Mouse (Mus musculus) heart, adult 2 months (tissue): ENCODE measurements around the gene Mlycd. TPM values are rescaled to one million over a fixed set of nuclear protein-coding genes. Genes with fewer than 3 reads are reported as not detected.

Experiments
- DNase-seq, 2 experiments: peaks; one replicate each; pipeline ENCODE4 v3.0.0; 2021
- H3K27ac ChIP-seq: fragments of 200-600 bp; 2 replicates; pipeline ENCODE4 v1.8.1; 2022
- H3K27me3 ChIP-seq: fragments of 200-500 bp; 2 replicates; pipeline ENCODE4 v1.6.1; 2012; ENCODE audit warnings: mild to moderate bottlenecking, low read length, inconsistent platforms, mixed read lengths; ENCODE audit not compliant: control insufficient read depth, insufficient read depth
- H3K36me3 ChIP-seq: fragments of 200-500 bp; 2 replicates; pipeline ENCODE4 v1.6.1; 2012; ENCODE audit warnings: low read length, inconsistent platforms; ENCODE audit not compliant: control insufficient read depth, insufficient read depth
- H3K4me1 ChIP-seq: fragments of 200-500 bp; 2 replicates; pipeline ENCODE4 v1.6.1; 2011; ENCODE audit warnings: low read length; ENCODE audit not compliant: control insufficient read depth, insufficient read depth
- H3K4me3 ChIP-seq: fragments of 200-600 bp; 2 replicates; pipeline ENCODE4 v1.8.1; 2022
- H3K79me2 ChIP-seq: fragments of 200-500 bp; replicated peaks from 2 replicates; pipeline ENCODE4 v1.6.1; 2012; ENCODE audit warnings: mild to moderate bottlenecking, inconsistent platforms, low read length, moderate library complexity, mixed read lengths; ENCODE audit not compliant: control insufficient read depth, insufficient read depth
- H3K9ac ChIP-seq: fragments of 200-500 bp; 2 replicates; pipeline ENCODE4 v1.6.1; 2012; ENCODE audit warnings: low read depth, mild to moderate bottlenecking, control low read depth, inconsistent platforms, low read length, mixed read lengths
- CTCF ChIP-seq: fragments of 200-600 bp; IDR thresholded peaks from 2 replicates; pipeline ENCODE4 v1.8.1; 2022; ENCODE audit warnings: antibody characterized with exemption, mild to moderate bottlenecking, moderate library complexity
- EP300 ChIP-seq: fragments of 200-500 bp; IDR thresholded peaks from 2 replicates; pipeline ENCODE4 v1.6.1; 2011; ENCODE audit warnings: low read depth, low read length, control low read depth; ENCODE audit not compliant: insufficient read depth
- POLR2A ChIP-seq: fragments of 200-500 bp; IDR thresholded peaks from 2 replicates; pipeline ENCODE4 v1.6.1; 2011; ENCODE audit warnings: mild to moderate bottlenecking, low read depth, low read length, control low read depth; ENCODE audit not compliant: insufficient read depth
- WGBS: fragments of 180-500 bp; shearing (Covaris S2); methylation state at CpG from one replicate; pipeline ENCODE4 v1.1.7; 2018; 5-methylcytosine and 5-hydroxymethylcytosine counted together
- intact Hi-C: fragments of 180-260 bp; cut with DNase I; formaldehyde crosslinking; loops from one replicate; pipeline ENCODE4 v1.15.1; 2025
- polyA plus RNA-seq: library from polyadenylated mRNA; depleted of rRNA; stranded (reverse); fragments of >200 nt; gene quantifications from 2 replicates; pipeline ENCODE4 v1.2.3, GENCODE M21; 2012
- total RNA-seq, 2 experiments: library from RNA; stranded (reverse); gene quantifications; 2 replicates each; pipeline ENCODE4 v1.2.3; 2021

The Mlycd gene
- total and polyA plus RNA-seq, 3 experiments, result 83.8 to 118 (median 110) TPM

DNA sequence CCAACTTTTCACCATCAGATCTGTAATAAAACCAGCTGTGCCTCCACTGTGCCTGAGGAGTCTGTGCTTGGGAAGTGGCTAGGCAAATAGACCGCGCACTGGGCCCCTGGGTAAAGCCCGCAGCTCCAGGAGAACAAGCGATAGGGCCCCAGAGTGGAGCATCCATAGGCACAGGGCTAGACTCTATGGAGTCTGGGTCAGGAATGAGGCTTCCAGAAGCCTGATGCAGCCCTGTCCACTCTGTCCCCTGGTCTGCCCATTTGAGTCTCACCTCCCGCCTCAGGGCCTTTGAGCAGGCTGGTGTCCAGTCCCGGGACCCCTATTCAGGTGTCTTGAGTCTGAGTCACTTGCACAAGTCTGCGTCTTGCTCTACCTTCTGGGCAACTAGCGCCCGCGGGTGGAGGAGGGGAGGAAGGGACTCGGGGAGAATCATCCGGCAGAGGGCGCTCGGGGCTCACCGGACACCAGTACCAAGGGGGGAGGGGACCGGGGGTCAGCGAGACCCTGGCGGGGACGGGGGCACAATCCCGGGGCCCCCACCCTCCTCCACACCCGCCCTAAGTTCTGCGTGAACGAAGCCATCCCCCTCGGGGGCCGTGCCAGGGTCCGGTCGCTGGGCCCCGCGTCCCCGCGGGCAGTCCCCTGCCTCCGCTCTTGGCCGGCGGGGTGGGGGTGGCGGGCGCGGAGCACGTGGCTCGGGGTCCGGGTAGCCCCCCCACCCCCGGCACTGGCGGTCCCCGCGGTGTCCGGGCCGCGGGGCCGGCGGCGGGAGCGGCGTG is 51.7 kb downstream of the Mlycd start, which contains the start of gene Necab2:
Necab2 (plus strand) TSS at position 509 of the 779 bp plus-strand sequence.
- WGBS, result 3% methylated on average over 43 of the region's 52 CpGs
- Histone ChIP-seq H3K79me2 (no peaks in the 10 kb centered on the region), H3K27me3 (peaks cover 6% of the 10 kb centered on the region), H3K4me1 (no peaks in the 10 kb centered on the region), H3K4me3 (peak within 1 kb of the TSS; percentile 33; the same call in 1 of the 2 replicates), H3K9ac (no peak within 1 kb of the TSS), H3K36me3 (no peaks in the 10 kb centered on the region), H3K27ac (no peak within 1 kb of the TSS)
- intact Hi-C loops, result loop anchor here (2.0 kb wide), 1 partner anchor 158 kb away; the partner anchor contains the start of gene Taf1c
- TF ChIP-seq CTCF (peak; percentile 72), POLR2A (no peak), EP300 (0 out of 2 replicates have a peak, but pooled peaks have one; percentile 24)
- peak; percentile 70 to 85 for DNase-seq

GRCm38 (mm10) chr8:119446990-119447780 is 52.5 kb downstream of the Mlycd start:
- Histone ChIP-seq H3K36me3 (no peaks in the 10 kb centered on the region), H3K4me3 (no peak overlapping the region), H3K27ac (no peak overlapping the region), H3K4me1 (no peaks in the 10 kb centered on the region), H3K79me2 (no peaks in the 10 kb centered on the region), H3K27me3 (peaks cover 6% of the 10 kb centered on the region), H3K9ac (no peak overlapping the region)
- 2% methylated on average over 73 of the region's 80 CpGs for WGBS
- no peak for TF ChIP-seq EP300
- no peak for TF ChIP-seq CTCF
- TF ChIP-seq POLR2A, result no peak
- no peak for DNase-seq
- intact Hi-C loops, result loop anchor here (2.0 kb wide), 1 partner anchor 158 kb away; the partner anchor contains the start of gene Taf1c

DNA sequence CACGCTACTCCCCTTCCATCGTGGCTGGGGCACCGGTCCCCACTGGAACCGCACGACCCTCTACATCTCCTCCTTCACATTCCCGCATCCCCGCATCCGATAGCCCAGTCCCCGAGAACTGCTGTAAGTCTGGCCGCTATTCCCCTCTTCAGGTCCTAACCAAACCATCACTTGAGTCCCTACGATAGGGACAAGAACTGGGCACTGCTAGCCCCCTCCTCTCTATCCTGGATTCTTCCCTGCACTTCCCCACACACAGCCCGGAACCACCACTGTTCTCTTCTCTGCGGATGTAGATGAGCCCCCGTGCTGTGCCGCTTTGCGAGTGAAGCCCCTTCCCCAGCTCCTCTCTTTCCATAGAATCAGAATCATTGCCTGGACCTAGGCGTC is 53.1 kb downstream of the Mlycd start:
- Histone ChIP-seq H3K36me3 (no peaks in the 10 kb centered on the region), H3K27me3 (peaks cover 6% of the 10 kb centered on the region), H3K79me2 (no peaks in the 10 kb centered on the region), H3K27ac (no peak overlapping the region), H3K4me3 (no peak overlapping the region), H3K4me1 (no peaks in the 10 kb centered on the region), H3K9ac (no peak overlapping the region)
- intact Hi-C loops, result loop anchor here (2.0 kb wide), 1 partner anchor 157 kb away; the partner anchor contains the start of gene Taf1c
- WGBS, result 5% methylated on average over 16 of the region's 17 CpGs
- DNase-seq, result no peak
- no peak for TF ChIP-seq POLR2A
- no peak for TF ChIP-seq EP300
- TF ChIP-seq CTCF, result no peak

DNA sequence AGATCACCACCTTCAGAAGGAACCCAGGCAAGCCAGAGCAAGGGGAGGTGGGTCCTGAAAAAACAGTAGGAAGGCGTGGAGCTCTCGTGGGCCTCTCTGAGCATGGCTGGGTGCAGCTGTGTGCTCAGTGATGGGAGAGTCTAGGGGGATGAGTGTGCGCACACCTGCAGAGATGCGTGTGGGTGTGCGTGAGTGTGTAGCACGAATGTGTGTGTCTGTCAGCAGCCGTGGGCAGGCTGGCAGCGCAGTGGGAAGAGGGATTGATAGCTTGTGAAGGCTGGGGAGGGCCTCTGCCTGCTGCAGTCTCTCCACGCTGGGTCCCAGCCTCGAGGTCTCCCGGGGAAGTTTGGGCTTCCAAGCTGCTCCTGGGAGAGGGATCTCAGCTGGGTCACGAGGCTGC is 54.9 kb downstream of the Mlycd start:
- TF ChIP-seq CTCF (no peak), POLR2A (no peak), EP300 (no peak)
- Histone ChIP-seq H3K4me3 (no peak overlapping the region), H3K27ac (no peak overlapping the region), H3K9ac (no peak overlapping the region), H3K36me3 (no peaks in the 10 kb centered on the region), H3K79me2 (no peaks in the 10 kb centered on the region), H3K27me3 (peaks cover 6% of the 10 kb centered on the region), H3K4me1 (no peaks in the 10 kb centered on the region)
- WGBS, result 72% methylated on average over 12 of the region's 12 CpGs
- no peak for DNase-seq
- intact Hi-C loops, result no loop called here

- no peaks in the 10 kb centered on the region for H3K4me1 ChIP-seq
- H3K4me3 ChIP-seq, result no peak overlapping the region
- no peak for DNase-seq
- intact Hi-C loops, result no loop called here
- no peaks in the 10 kb centered on the region for H3K36me3 ChIP-seq
- no peak overlapping the region for H3K27ac ChIP-seq
- no peaks in the 10 kb centered on the region for H3K79me2 ChIP-seq
- 82% methylated on average over 4 of the region's 4 CpGs for WGBS
- no peak overlapping the region for H3K9ac ChIP-seq
- no peak for TF ChIP-seq POLR2A
- no peak for TF ChIP-seq EP300
- TF ChIP-seq CTCF, result no peak
- H3K27me3 ChIP-seq, result peaks cover 6% of the 10 kb centered on the region
Measured at GRCm38 (mm10) chr8:119451131-119451530, 56.5 kb downstream of the Mlycd start.

GRCm38 (mm10) chr8:119452919-119453318 is 58.2 kb downstream of the Mlycd start:
- no peaks in the 10 kb centered on the region for H3K27me3 ChIP-seq
- H3K4me1 ChIP-seq, result no peaks in the 10 kb centered on the region
- H3K27ac ChIP-seq, result no peak overlapping the region
- no peak for DNase-seq
- no peaks in the 10 kb centered on the region for H3K36me3 ChIP-seq
- intact Hi-C loops, result no loop called here
- TF ChIP-seq EP300, result no peak
- TF ChIP-seq POLR2A, result no peak
- no peak for TF ChIP-seq CTCF
- no peak overlapping the region for H3K4me3 ChIP-seq
- 75% methylated on average over 5 of the region's 5 CpGs for WGBS
- H3K79me2 ChIP-seq, result no peaks in the 10 kb centered on the region
- no peak overlapping the region for H3K9ac ChIP-seq
